Mouse (Mus musculus): ENCODE measurements around the gene Adam19.

Adam19 gene

DNA sequence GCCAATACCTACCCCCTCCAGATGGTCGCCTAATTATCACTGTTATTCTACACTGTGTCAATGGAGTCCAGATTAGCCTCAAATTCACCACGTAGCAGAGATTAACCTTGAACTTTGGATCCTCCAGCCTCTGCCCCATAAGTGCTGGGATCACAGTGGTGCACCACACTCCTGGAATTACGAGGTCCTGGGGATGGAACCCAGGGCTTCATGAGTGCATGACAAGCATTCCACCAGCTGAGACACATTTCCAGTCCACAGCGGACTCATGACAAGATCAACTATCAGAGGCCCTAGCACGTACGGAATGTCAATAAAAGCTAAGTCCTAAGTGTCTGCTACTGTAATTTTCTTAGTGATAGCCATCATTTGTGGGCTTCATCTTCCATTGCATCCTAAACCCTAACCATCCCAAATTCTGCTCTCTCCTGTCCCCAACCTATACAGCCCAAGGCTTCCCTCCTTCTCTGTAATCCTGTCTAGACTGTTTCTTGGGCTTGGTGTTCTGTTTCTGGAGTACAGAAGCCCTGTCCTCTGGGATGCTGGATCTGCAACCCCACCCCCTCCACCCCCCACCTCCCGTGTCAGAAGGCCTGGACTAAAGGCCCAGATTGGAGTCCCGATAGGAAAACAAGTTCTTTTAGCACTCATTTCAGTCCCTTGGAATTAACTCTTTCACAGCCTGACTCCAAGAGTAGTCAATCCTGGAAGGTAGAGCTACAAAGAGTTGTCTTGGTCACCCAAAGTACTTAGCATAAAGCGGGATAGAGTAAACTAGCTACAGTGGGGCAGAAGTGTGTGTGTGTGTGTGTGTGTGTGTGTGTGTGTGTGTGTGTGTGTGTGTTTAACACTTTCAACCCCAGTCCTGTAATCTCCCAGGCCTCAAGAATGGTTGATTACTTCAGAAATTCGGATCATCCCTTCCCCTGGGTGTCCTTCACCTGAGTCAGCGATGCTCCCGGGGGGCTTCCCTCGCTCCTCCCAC is 589 bp upstream of the Adam19 start:
- DNase-seq (ENCODE audit: low spot score), result no peak

- DNase-seq (ENCODE audit: low spot score), result no peak
These were observed 1.1 kb downstream of the Adam19 start for GRCm38 (mm10) chr11:46056770-46057411.

DNA sequence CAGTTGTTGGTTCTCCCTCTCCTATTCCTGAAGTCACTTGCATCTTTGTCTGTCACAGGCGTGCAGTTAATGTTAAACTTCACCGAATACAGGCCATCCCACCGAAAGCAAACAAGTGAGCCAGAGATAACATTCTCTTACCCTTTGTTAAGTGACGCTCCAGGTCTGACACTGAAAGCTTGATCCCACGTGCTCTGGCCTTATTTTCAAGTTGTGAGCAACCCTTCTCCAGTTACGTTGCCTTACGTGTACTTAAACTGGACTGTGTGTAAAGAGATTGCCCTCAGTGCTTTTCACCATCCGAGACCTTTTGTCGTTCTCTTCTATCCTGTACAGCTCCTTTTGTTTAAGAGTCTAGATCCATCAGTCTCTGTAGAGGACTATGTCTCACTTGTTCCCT is 2.2 kb downstream of the Adam19 start:
- no peak for DNase-seq (ENCODE audit: low spot score)

- DNase-seq (ENCODE audit: low spot score), result no peak
These were observed 3.1 kb downstream of the Adam19 start for GRCm38 (mm10) chr11:46058916-46059315.

GRCm38 (mm10) chr11:46059887-46060650 is 4.3 kb downstream of the Adam19 start:
- DNase-seq (ENCODE audit: low spot score), result no peak

GRCm38 (mm10) chr11:46060651-46061020 is 4.8 kb downstream of the Adam19 start:
- DNase-seq (ENCODE audit: low spot score), result no peak

DNA sequence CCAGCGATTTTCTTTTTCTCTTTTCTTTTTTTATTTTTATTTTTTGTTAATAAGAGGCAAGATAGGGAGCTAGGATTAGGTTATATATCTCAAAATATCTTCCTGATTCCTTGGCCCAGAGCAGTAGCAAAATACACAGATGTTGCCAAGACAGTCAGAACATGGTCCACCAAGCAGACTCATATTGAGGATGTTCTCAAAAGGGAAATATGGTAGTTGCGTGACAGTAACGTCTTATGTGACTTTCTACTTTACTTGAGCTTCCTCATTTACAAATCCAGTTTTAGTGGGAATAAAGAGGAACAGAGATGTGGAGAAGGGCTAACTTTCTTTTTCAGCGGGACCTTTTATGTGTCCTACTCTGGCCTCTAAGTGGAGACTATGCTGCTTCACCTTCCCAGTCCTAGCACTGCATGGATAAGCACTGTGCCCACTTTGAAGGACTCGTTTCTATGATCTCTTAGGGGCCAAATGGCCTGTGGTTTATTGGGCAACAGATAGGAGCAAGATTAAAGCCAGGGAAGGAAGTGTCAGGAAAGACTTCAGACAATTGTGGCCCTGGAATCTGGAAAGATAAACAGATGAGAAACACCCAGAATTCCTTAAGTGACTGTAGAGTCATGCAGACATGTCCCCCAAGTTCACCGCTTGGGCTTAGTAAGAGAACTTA is 6.1 kb downstream of the Adam19 start:
- no peak for DNase-seq (ENCODE audit: low spot score)

DNA sequence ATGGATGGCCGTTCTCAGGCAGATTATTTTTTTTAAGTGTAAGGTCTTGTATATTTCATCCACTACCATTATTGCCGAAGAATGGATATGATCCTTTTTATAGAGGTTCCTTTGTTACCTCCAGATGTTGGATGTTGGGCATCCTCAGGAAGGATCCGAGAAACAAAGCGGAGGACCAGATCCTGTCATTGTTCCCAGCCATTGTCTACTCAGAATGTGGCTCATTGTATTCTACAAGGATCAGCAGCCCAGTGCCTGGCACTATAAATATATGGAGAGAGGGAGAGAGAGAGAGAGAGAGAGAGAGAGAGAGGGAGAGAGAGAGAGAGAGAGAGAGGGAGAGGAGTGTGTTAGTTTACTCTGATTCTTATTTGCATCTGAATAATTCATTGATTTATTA is 6.8 kb downstream of the Adam19 start:
- no peak for DNase-seq (ENCODE audit: low spot score)

- DNase-seq (ENCODE audit: low spot score), result no peak
These were observed 7.4 kb downstream of the Adam19 start for GRCm38 (mm10) chr11:46062993-46063731.

- DNase-seq (ENCODE audit: low spot score), result no peak
These were observed 9.0 kb downstream of the Adam19 start for GRCm38 (mm10) chr11:46064767-46065166.

DNA sequence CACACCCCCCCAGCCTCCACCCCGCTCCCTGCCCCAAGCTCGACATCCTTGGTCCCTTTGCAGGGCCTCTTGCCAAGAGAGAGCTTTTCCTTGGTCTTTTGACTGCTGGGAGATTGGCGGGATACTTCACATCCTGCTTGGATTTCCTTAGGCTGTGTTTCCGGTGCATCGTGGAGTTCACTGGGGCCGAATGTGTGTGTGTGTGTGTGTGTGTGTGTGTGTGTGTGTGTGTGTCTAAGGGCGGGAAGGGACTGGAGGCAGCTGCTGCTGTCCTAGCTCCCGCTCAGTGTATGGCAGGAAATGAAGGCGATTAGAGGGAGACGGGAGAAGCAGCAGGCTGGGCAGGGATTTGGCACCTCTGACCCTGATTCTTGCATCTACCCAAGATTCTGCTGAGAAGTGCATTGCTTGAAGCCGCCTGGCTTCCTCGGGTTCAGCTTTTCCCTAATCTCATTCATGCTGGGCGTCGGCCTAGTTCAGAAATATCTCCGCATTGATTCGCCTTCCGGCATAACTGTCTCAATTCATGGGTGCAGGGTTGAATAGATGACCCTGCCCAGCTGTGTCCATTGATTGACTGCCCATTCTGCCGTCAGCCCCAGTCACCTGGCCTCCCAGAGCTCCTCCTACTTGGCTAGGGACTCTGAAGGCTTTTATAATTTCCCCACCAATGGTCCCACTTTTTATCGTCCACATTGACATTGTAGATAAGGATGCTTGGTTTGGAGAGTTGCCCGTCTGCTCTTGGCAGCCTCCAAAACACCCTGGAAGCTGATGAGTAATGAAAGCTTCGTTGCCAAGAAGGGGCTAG is 9.6 kb downstream of the Adam19 start:
- no peak for DNase-seq (ENCODE audit: low spot score)

- no peak for DNase-seq (ENCODE audit: low spot score)
These were observed 11.7 kb downstream of the Adam19 start for GRCm38 (mm10) chr11:46067371-46068060.

- DNase-seq (ENCODE audit: low spot score), result no peak
These were observed 13.1 kb downstream of the Adam19 start for GRCm38 (mm10) chr11:46068756-46069407.

DNA sequence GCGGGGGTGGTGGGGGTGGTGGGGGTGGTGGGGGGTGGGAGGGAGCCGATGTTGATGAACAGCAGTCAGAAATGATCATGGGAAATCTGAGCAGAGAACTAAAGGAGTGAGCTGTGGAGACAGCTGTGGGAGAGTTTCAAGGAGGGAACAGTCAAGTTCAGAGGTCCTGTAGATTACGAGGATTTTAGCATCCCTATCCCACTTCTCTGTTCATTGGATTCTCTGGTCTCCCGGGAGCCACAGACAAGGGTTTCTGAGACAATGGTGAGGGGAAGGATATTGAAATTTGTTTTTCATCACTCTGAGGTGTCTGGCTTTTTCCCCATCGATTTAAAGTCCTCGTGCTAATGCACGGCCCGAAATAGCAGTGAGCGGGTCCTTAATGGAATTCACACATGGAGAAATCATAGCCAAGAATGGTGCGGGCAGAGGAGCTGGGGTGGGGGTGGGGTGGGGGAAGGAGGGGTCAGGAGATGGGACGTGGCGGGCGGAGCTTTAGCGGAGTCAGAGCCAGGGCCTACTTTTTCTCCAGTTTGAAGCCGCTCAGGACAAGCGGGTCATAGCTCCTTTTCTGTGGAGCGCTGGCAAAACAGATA is 13.7 kb downstream of the Adam19 start:
- no peak for DNase-seq (ENCODE audit: low spot score)

DNA sequence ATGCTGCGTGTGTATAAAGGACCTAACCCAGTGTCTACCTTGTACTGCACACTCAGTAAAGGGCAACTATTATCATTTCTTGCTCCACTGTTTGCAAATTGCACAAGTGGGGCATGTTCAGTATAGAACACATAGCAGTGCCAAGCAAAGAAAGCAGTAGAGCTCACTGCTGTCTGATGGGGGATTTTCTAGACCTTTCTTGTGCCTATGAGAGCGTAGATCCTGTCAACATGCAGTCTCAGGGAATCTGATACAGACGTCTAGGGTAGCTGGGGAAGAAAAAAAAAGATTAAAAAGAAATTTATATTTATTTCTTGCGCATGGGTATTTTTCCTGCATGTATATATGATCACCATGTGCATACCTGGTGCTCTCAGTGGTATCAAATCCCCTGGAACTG is 14.4 kb downstream of the Adam19 start:
- DNase-seq (ENCODE audit: low spot score), result no peak

DNA sequence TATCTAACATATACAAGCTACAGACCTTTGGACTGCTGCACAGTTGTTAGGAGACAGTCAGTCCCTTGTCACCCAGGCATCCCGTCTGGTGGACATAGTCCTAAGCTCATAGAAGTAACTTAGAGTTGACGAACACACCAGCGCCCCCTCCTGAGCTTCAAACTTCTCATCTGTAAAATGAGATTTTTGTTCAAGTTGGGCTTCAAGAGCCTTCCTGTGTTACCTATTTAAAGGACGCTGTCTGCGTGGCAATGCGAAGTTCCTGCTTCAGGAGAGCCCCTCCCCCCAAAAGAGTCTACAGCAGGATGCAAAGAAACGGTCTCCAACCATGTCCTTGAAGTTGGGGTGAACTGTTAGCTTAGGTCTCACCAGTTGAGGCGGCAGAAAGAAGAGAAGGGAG is 15.0 kb downstream of the Adam19 start:
- DNase-seq (ENCODE audit: low spot score), result no peak

- DNase-seq (ENCODE audit: low spot score), result no peak
These were observed 16.8 kb downstream of the Adam19 start for GRCm38 (mm10) chr11:46072466-46073060.

DNA sequence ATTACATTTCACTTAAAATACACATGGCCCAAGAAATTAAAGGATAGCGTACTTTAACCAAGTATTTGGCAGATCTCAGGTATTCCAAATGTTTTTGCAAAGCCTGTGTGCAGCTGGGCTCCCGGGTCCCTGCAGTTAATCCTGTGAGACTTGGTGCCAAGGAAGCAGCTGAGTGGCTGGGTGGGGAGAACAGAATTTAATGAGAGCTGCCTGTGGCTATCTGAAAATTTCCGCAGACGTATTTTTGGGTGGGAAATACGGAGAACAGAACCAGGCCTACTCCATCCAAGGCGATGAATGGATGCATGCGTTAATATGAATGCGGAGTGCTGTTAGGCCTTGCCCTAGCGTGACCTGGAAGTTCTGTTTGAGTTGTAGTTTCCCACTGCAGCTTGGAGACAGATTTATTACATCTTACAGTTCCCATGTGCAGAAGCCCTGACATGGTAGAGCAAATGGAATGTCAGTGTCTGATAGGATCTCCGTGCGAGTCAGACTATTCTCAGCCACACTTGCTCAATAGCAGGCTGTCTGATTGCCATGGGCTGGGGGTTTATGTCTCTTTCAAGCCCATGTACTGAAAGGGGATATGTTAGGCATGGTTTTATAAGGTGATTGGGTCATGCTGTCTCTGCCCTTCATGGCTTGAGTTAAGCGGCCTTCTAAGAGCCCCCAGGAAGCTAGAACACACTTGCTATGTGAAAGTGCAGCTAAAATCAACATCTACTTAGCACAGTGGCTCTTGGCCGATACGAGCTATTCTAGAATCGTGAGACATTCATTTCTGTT is 17.5 kb downstream of the Adam19 start:
- no peak for DNase-seq (ENCODE audit: low spot score)

Measured in spleen, adult 12 weeks (tissue).